Mouse (Mus musculus) embryonic facial prominence, embryonic 14.5 days (tissue): ENCODE data around the gene Arf4. TPM values are rescaled to one million over a fixed set of nuclear protein-coding genes. Genes with fewer than 3 reads are reported as not detected.

Source experiments
- ATAC-seq: fragments of 200-750 bp; cut with Nextera tagmentation; 2 replicates; pipeline ENCODE4 v1.8.0; 2017; ENCODE audit warnings: low read depth, moderate number of reproducible peaks, moderate TSS enrichment
- DNase-seq: peaks from one replicate; pipeline ENCODE4 v3.0.0-alpha.2; 2015; ENCODE audit warnings: low spot score
- H3K27ac ChIP-seq: fragments of 300-500 bp; sonication (generic); replicated peaks from 2 replicates; pipeline ENCODE4 v1.5.1; 2014; ENCODE audit warnings: low read depth, mild to moderate bottlenecking, low read length, moderate library complexity
- H3K27me3 ChIP-seq: fragments of 300-500 bp; sonication (generic); replicated peaks from 2 replicates; pipeline ENCODE4 v1.6.1; 2014; ENCODE audit warnings: low read length; ENCODE audit not compliant: control insufficient read depth, insufficient read depth
- H3K36me3 ChIP-seq: fragments of 300-500 bp; sonication (generic); 2 replicates; pipeline ENCODE4 v1.6.1; 2014; ENCODE audit warnings: low read length, mixed read lengths; ENCODE audit not compliant: control insufficient read depth, insufficient read depth
- H3K4me1 ChIP-seq: fragments of 300-500 bp; sonication (generic); 2 replicates; pipeline ENCODE4 v1.6.1; 2014; ENCODE audit warnings: antibody characterized with exemption, low read length; ENCODE audit not compliant: control insufficient read depth, insufficient read depth
- H3K4me2 ChIP-seq: fragments of 300-500 bp; sonication (generic); 2 replicates; pipeline ENCODE4 v1.6.1; 2014; ENCODE audit warnings: low read depth, mild to moderate bottlenecking, low read length, moderate library complexity, mixed read lengths
- H3K4me3 ChIP-seq: fragments of 300-500 bp; sonication (generic); 2 replicates; pipeline ENCODE4 v1.5.1; 2014; ENCODE audit warnings: low read depth, mild to moderate bottlenecking, low read length
- H3K9ac ChIP-seq: fragments of 300-500 bp; sonication (generic); 2 replicates; pipeline ENCODE4 v1.6.1; 2014; ENCODE audit warnings: low read depth, mild to moderate bottlenecking, low read length, moderate library complexity, mixed read lengths
- H3K9me3 ChIP-seq: fragments of 300-500 bp; sonication (generic); 2 replicates; pipeline ENCODE4 v1.6.1; 2016; ENCODE audit warnings: low read length; ENCODE audit not compliant: control insufficient read depth
- WGBS: fragments of 180-500 bp; shearing (Covaris S2); extraction: QIAGEN DNeasy Blood & Tissue Kit; methylation state at CpG from one replicate; pipeline ENCODE4 v1.1.7; 2014; 5-methylcytosine and 5-hydroxymethylcytosine counted together
- polyA plus RNA-seq: library from polyadenylated mRNA; unstranded; fragments of >200 nt; fragmentation: Nextera tagmentation; extraction: Ambion mirVana; gene quantifications from 2 replicates; pipeline ENCODE4 v1.2.1, GENCODE M21; 2014

The Arf4 gene
- 692 and 697 TPM in 2 replicates for polyA plus RNA-seq

DNA sequence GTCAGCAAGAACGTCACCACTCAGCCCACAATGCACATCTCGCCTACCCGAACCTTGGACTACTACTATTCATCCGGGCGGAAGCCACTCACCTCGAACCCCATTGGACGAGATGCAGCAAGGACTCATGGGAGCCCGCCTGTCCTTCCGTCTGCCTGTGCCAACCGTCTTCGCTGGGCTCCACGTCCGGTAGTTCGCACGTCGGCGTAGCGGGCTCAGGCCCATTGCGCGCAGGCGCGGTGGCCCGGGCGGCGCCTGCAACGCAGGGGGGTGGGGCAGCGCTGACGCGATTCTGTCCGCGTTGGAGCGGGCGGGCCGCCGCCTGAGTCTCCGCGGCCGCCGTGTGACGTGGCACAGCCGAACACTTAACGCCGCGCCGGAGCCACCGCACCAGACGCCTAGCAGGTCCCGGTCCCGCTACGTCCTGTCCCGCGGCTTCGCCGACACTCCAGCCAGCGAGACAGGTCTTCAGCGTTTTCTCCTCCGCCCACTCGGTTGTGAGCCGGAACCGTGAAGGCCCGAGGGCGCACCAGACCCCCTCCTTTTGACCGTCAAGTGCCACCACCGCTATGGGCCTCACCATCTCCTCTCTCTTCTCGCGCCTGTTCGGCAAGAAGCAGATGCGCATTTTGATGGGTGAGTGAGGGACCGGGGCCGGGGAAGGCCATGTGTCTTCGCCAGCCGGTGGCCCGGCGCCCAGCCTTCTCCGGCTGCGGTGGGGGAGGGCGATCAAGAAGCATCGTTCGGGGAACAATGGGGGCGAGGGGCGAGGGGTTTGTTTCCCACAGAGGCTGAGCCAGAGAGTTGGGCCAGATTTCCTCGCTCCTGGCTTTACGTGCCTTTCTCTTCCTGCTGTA, at the start of gene Arf4:
Gene Arf4, plus strand, starts transcription at position 224 of the 857 bp plus-strand sequence.
- Histone ChIP-seq H3K27ac (peak within 1 kb of the TSS; percentile 99), H3K36me3 (0 out of 2 replicates have a peak, but pooled peaks cover 6% of the 10 kb centered on the region), H3K4me1 (0 out of 2 replicates have a peak, but pooled peaks cover 19% of the 10 kb centered on the region), H3K4me3 (peak within 1 kb of the TSS; percentile 85), H3K4me2 (peak within 1 kb of the TSS; percentile 88), H3K27me3 (no peaks in the 10 kb centered on the region), H3K9ac (peak within 1 kb of the TSS; percentile 99), H3K9me3 (no peaks in the 10 kb centered on the region)
- DNase-seq (peak; percentile 100), ATAC-seq (peak; percentile 99)
- under 1% methylated on average over 41 of the region's 83 CpGs for WGBS

DNA sequence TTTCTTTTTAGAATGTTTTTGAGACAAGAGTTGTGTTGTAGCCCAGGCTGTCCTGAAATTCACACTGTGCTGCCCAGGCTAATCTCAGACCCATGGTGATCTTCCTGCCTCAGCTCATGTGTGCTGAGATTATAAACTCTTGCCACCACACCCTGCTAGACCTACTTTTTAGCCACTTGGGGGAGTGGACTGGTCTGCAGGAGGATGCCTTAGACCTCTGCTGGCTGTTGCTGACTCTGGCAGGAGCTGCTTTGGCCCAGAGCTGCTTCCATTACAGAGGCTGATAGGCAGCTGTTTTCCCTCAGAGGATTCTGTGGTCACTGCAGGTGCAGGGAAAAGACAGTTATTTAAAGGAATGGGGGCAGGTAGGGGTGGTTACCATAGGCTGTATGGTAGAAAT, 46.5 kb upstream of the Arf4 start:
- Histone ChIP-seq H3K4me1 (0 out of 2 replicates have a peak, but pooled peaks cover 3% of the 10 kb centered on the region), H3K27me3 (no peaks in the 10 kb centered on the region), H3K27ac (no peak overlapping the region), H3K36me3 (peaks cover 14% of the 10 kb centered on the region), H3K4me3 (no peak overlapping the region), H3K9ac (no peak overlapping the region), H3K4me2 (no peak overlapping the region), H3K9me3 (no peaks in the 10 kb centered on the region)
- no peak for DNase-seq
- ATAC-seq, result no peak

DNA sequence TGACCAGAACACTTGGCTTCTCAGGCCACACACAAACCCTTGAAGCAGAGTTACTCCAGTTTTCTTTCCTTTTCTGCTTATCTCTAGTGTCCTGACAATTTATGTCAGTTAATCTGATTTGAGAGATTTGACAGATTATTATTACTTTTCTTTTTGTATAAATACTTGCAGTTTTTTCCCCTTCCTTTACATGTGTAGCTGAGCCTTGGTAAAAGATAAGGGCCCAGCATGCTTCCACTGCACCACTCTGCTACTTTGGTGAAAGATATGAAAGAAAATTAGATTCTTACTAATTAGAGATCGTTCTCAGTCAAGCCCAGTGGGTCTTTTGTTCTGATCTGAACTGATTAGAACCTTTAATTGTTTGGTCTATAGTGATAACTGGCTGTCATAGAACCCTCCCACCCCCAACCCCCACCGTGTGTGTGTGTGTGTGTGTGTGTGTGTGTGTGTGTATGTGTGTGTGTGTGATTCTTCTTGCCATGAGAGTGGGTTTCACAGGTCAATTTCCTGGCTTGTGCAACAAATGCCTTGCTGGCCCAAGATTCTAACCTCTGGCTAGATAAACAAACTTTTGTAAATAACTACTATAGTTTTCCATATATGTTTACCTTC, 44.5 kb upstream of the Arf4 start:
- Histone ChIP-seq H3K27ac (no peak overlapping the region), H3K4me3 (no peak overlapping the region), H3K36me3 (peaks cover 34% of the 10 kb centered on the region), H3K4me2 (no peak overlapping the region), H3K9ac (no peak overlapping the region), H3K27me3 (no peaks in the 10 kb centered on the region), H3K4me1 (no peaks in the 10 kb centered on the region), H3K9me3 (0 out of 2 replicates have a peak, but pooled peaks cover 3% of the 10 kb centered on the region)
- ATAC-seq (no peak), DNase-seq (no peak)
- WGBS, result 87% methylated on average over 2 of the region's 2 CpGs

DNA sequence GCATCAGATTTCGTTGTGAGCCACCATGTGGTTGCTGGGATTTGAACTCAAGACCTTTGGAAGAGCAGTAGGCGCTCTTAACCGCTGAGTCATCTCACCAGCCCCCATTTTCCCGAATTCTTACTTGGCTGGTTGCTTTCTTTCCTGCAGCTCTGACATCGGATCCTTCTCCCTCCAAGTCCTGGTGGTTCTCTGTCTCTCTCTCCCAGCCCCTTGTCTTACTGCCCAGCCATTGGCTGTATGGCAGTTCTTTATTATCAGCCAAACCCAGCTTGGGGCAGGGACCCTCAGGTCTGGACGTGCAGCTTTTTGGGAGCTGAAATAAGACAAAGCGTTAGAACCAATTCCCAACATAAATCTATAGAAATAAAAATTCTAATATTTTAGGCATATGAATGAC, 42.7 kb upstream of the Arf4 start:
- Histone ChIP-seq H3K4me2 (no peak overlapping the region), H3K9ac (no peak overlapping the region), H3K27ac (no peak overlapping the region), H3K4me3 (no peak overlapping the region), H3K9me3 (0 out of 2 replicates have a peak, but pooled peaks cover 3% of the 10 kb centered on the region), H3K36me3 (peaks cover 50% of the 10 kb centered on the region), H3K4me1 (no peaks in the 10 kb centered on the region), H3K27me3 (no peaks in the 10 kb centered on the region)
- no peak for ATAC-seq
- DNase-seq, result no peak
- WGBS, result 90% methylated on average over 7 of the region's 7 CpGs

DNA sequence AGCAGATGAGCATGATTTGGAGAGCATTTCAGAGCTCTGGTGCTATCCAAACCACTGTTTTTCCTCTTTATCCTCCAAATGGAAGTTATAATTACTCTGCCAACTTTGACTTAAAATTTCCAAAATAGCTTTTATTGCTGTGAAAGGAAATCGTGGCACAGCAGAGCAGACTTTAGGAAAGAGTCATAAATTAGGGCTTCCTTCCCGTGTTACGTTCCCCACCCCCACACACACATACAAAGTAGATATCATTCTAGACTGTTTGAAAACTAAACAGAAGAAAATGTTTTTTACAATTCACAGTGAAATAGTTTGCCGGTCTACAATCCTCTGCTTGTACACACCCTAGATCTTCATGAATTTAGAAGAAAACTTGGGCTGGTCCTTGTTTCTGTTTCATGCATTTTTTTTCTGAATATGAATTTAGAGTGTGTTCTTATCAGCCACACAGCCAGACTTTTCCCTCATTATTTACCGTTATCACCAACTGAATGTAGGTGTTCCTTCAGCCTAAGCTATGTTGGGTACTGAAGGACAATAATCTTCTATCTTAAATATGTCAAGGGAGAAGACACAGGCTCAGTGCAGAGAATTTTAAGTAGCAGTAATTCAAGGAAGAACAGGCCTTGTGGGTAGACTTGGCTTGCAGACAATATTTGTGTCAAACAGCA, 42.0 kb upstream of the Arf4 start:
- WGBS, result 85% methylated on average over 5 of the region's 5 CpGs
- Histone ChIP-seq H3K27ac (no peak overlapping the region), H3K9ac (no peak overlapping the region), H3K27me3 (no peaks in the 10 kb centered on the region), H3K9me3 (0 out of 2 replicates have a peak, but pooled peaks cover 3% of the 10 kb centered on the region), H3K4me3 (no peak overlapping the region), H3K4me1 (no peaks in the 10 kb centered on the region), H3K4me2 (no peak overlapping the region), H3K36me3 (peaks cover 56% of the 10 kb centered on the region)
- ATAC-seq (no peak), DNase-seq (no peak)

DNA sequence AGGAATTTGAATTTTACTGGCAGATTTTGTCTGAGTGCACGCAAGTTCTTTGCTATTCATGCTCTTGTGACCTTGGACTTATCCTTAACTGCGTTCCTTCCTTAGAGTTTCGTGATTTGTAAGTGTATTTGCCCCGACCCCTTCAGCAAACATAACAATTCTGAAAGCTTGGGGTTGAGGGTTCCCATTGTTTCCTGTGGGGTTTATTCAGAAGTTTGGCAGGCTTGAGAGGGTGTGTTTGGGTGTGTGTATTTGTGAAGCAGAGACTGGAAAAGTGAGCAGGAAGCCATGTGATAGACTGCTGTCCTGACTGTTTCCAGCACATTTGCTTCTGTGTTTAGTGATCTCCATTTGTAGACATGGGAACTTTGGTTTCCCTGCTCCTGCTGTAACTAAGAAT, 32.5 kb upstream of the Arf4 start:
- H3K9me3 ChIP-seq, result no peaks in the 10 kb centered on the region
- H3K4me3 ChIP-seq, result no peak overlapping the region
- no peaks in the 10 kb centered on the region for H3K27me3 ChIP-seq
- DNase-seq (no peak), ATAC-seq (no peak)
- H3K27ac ChIP-seq, result no peak overlapping the region
- H3K9ac ChIP-seq, result no peak overlapping the region
- H3K4me1 ChIP-seq, result no peaks in the 10 kb centered on the region
- H3K36me3 ChIP-seq, result peaks cover 82% of the 10 kb centered on the region
- H3K4me2 ChIP-seq, result no peak overlapping the region
- WGBS, result 88% methylated on average over 4 of the region's 4 CpGs

DNA sequence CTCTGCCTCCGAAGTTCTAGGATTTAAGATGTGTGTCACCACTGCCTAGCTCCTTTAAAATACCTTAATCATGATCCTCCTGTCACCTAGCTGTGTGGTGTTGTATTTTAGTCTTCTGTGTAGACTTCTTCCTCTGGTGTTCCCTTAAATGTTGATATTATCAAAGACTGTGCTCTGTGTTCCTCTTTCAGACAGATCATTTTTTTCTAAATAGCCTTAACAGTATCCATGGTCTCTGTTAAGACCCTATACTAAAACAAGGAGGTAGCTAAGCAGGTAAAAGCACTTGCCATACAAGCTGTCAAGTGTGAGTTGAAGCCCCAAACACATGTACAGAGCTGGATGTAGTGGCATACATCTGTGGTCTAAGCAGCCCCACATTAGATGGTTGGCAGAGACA, 28.2 kb upstream of the Arf4 start:
- peaks cover 92% of the 10 kb centered on the region for H3K36me3 ChIP-seq
- 92% methylated on average over 1 of the region's 1 CpGs for WGBS
- DNase-seq, result no peak
- no peak for ATAC-seq
- H3K9me3 ChIP-seq, result no peaks in the 10 kb centered on the region
- H3K4me1 ChIP-seq, result no peaks in the 10 kb centered on the region
- H3K4me2 ChIP-seq, result no peak overlapping the region
- no peaks in the 10 kb centered on the region for H3K27me3 ChIP-seq
- no peak overlapping the region for H3K4me3 ChIP-seq
- no peak overlapping the region for H3K9ac ChIP-seq
- H3K27ac ChIP-seq, result no peak overlapping the region

DNA sequence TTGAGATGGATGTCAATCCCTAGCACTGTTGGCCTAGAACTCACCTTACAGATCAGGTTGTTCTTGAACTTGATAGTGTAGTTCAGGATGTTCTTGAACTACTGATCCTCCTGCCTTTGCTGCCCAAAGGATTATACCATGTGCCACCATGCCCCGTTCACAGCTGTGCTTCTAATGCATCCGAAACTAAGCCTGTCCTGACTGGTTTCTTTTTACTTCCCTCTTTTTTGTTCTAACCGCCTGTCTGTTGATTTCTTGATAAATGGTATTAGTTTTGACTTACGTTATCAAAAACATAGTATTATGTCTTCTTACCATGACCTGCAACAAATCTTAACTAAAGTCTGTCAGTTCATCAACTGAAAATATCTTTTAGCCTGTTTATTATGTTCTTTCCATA, 27.2 kb upstream of the Arf4 start:
- H3K4me1 ChIP-seq, result no peaks in the 10 kb centered on the region
- no peak overlapping the region for H3K9ac ChIP-seq
- WGBS, result 91% methylated on average over 4 of the region's 4 CpGs
- DNase-seq, result no peak
- H3K9me3 ChIP-seq, result no peaks in the 10 kb centered on the region
- peaks cover 91% of the 10 kb centered on the region for H3K36me3 ChIP-seq
- no peak overlapping the region for H3K4me2 ChIP-seq
- H3K4me3 ChIP-seq, result no peak overlapping the region
- H3K27ac ChIP-seq, result no peak overlapping the region
- no peaks in the 10 kb centered on the region for H3K27me3 ChIP-seq
- no peak for ATAC-seq
